Comparison of ENCODE assay signal across 32 mouse cellular contexts in the genomic region with DNA sequence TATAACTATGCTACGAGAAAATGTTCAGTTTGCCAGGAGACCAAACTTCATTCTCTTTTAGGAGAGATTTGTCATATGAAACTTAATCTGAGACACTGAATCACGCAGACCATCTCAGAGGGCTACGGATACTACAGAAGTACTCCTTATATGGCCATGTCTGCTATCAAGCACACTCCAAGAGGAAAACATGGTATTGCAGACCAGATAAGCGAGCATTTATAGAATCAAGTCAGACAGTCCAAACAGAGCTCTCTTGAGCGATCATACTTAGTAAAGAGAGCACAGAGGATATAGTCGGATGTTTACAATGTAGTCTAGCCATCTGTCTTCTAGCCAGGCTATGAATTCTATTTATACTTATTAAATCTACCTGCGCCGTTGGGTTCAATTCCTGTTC. TPM values are rescaled to one million over a fixed set of nuclear protein-coding genes. Genes with fewer than 3 reads are reported as not detected.
DNase-seq lines count a peak whose midpoint lies in the region; ATAC-seq and TF ChIP-seq lines count a peak whose summit lies in the region.
"Had no signal": no experiment of that assay in that cellular context is flagged by ENCODE, and none has a peak within 500 bp of the region (broad histone marks: within the 10 kb centered on the region; RNA-seq: fewer than 3 reads in every experiment).

No protein-coding gene starts in this region.

- H3K4me3 ChIP-seq in heart, embryonic 10.5 days: no peak overlapping the region
- no peak overlapping the region for H3K4me3 ChIP-seq in heart, embryonic 15.5 days
- H3K4me3 ChIP-seq in embryonic fibroblast, embryonic 13.5 days (ENCODE audit: insufficient read depth, low read length): no peak overlapping the region
- H3K4me3 ChIP-seq in heart, postnatal 0 days (ENCODE audit: low read depth, low read length): no peak overlapping the region
- H3K4me3 ChIP-seq: forebrain, embryonic 12.5 days; hindbrain, embryonic 10.5 days; hindbrain, embryonic 15.5 days; intestine, embryonic 15.5 days; limb, embryonic 15.5 days; megakaryocyte, embryonic 14.5 days; midbrain, embryonic 12.5 days; neural tube, embryonic 13.5 days had no signal

- WGBS in heart, embryonic 10.5 days: 36% methylated on average over 8 of the region's 8 CpGs
- WGBS in heart, embryonic 15.5 days: 24% methylated on average over 8 of the region's 8 CpGs
- 11% methylated on average over 8 of the region's 8 CpGs for WGBS in heart, postnatal 0 days

- ATAC-seq in heart, embryonic 15.5 days (replicated peaks; ENCODE audit: insufficient number of reproducible peaks, insufficient read depth, low FRiP score, low read depth): peak; percentile 73; the same call in 1 of the 2 replicates
- ATAC-seq in heart, postnatal 0 days (ENCODE audit: insufficient read depth, low read depth): peak; percentile 66
- ATAC-seq: activated CD4-positive, CD25-positive, alpha-beta regulatory T cell, adult 4 months; forebrain, postnatal 0 days; intestine, embryonic 15.5 days had no signal

- peaks cover 25% of the 10 kb centered on the region for H3K4me1 ChIP-seq in heart, embryonic 10.5 days
- H3K4me1 ChIP-seq in heart, embryonic 15.5 days (replicated peaks): peaks cover 33% of the 10 kb centered on the region
- 0 out of 2 replicates have a peak, but pooled peaks cover 2% of the 10 kb centered on the region for H3K4me1 ChIP-seq in embryonic fibroblast, embryonic 13.5 days (ENCODE audit: control insufficient read depth, insufficient read depth, low read length)
- peaks cover 34% of the 10 kb centered on the region for H3K4me1 ChIP-seq in heart, postnatal 0 days (ENCODE audit: control insufficient read depth, insufficient read depth)
- H3K4me1 ChIP-seq: hindbrain, embryonic 15.5 days had no signal

- no peaks in the 10 kb centered on the region for H3K9me3 ChIP-seq in heart, embryonic 10.5 days
- no peaks in the 10 kb centered on the region for H3K9me3 ChIP-seq in heart, embryonic 15.5 days (replicated peaks)
- no peaks in the 10 kb centered on the region for H3K9me3 ChIP-seq in heart, postnatal 0 days (replicated peaks; ENCODE audit: control insufficient read depth, low read length)
- H3K9me3 ChIP-seq: forebrain, embryonic 12.5 days; hindbrain, embryonic 10.5 days; hindbrain, embryonic 15.5 days; intestine, embryonic 15.5 days; limb, embryonic 15.5 days; midbrain, embryonic 12.5 days; neural tube, embryonic 13.5 days had no signal

- intact Hi-C loops in heart, postnatal 25 days (cut with DNase I): no loop called here

- no peak for DNase-seq in heart, embryonic 10.5 days (ENCODE audit: low spot score)
- no peak for DNase-seq in heart, adult 9 months (ENCODE audit: low spot score in 2 of 2)
- no peak for DNase-seq in heart, postnatal 25 days (ENCODE audit: low spot score)
- peak; percentile 45 for DNase-seq in heart, postnatal 0 days (ENCODE audit: low spot score)
- no peak for DNase-seq in layer of hippocampus, postnatal 36 days
- DNase-seq in urinary bladder, postnatal 4 days (ENCODE audit: low spot score in 2 of 2): no peak
- DNase-seq: adrenal gland, adult 2 months; adrenal gland, postnatal 36 days; B cell, adult 2 months; cerebellum, adult 2 months; cerebellum, postnatal 14 days; forebrain, postnatal 0 days; gastrocnemius, postnatal 36 days; kidney, adult 8-10 months; kidney, postnatal 4 days; left cerebral cortex, postnatal 4 days; lung, adult 2 months; lung, postnatal 4 days; right cerebral cortex, postnatal 4 days had no signal

- TF ChIP-seq EP300 in heart, postnatal 0 days (IDR thresholded peaks at IDR 0.05; ENCODE audit: low read depth): 0 out of 2 replicates have a peak, but pooled peaks have one; percentile 28

- H3K9ac ChIP-seq in heart, embryonic 15.5 days: no peak overlapping the region
- H3K9ac ChIP-seq in heart, postnatal 0 days (replicated peaks; ENCODE audit: low read depth, low read length): no peak overlapping the region
- H3K9ac ChIP-seq: forebrain, embryonic 12.5 days; forebrain, postnatal 0 days; hindbrain, embryonic 15.5 days; intestine, embryonic 15.5 days; limb, embryonic 15.5 days; liver, embryonic 14.5 days; midbrain, embryonic 12.5 days; neural tube, embryonic 13.5 days had no signal

- H3K27ac ChIP-seq in heart, embryonic 10.5 days: peak overlapping the region; percentile 84
- H3K27ac ChIP-seq in heart, embryonic 15.5 days: peak overlapping the region; percentile 76
- 0 out of 2 replicates have a peak overlapping the region, but pooled peaks have one; percentile 45 for H3K27ac ChIP-seq in embryonic fibroblast, embryonic 13.5 days (ENCODE audit: insufficient read depth, low read length)
- H3K27ac ChIP-seq in heart, postnatal 0 days (ENCODE audit: low read depth): peak overlapping the region; percentile 73
- H3K27ac ChIP-seq: forebrain, embryonic 12.5 days; hindbrain, embryonic 10.5 days; hindbrain, embryonic 15.5 days; intestine, embryonic 15.5 days; kidney, postnatal 0 days; limb, embryonic 15.5 days; liver, embryonic 14.5 days; midbrain, embryonic 12.5 days; neural tube, embryonic 13.5 days had no signal

- no peak for TF ChIP-seq CTCF in embryonic fibroblast, embryonic 13.5 days (IDR thresholded peaks at IDR 0.05; ENCODE audit: borderline replicate concordance, insufficient read depth, low read length)
- no peak for TF ChIP-seq CTCF in heart, postnatal 0 days (IDR thresholded peaks at IDR 0.05; ENCODE audit: low read depth)

- no peaks in the 10 kb centered on the region for H3K27me3 ChIP-seq in heart, embryonic 10.5 days (ENCODE audit: insufficient read depth, poor library complexity, severe bottlenecking)
- H3K27me3 ChIP-seq in heart, embryonic 15.5 days: no peaks in the 10 kb centered on the region
- no peaks in the 10 kb centered on the region for H3K27me3 ChIP-seq in heart, postnatal 0 days (ENCODE audit: control insufficient read depth, insufficient read depth, low read length)
- H3K27me3 ChIP-seq: hindbrain, embryonic 15.5 days; intestine, embryonic 15.5 days; limb, embryonic 15.5 days; neural tube, embryonic 13.5 days had no signal

- no peaks in the 10 kb centered on the region for H3K36me3 ChIP-seq in heart, embryonic 10.5 days
- H3K36me3 ChIP-seq in heart, embryonic 15.5 days: no peaks in the 10 kb centered on the region
- H3K36me3 ChIP-seq in heart, postnatal 0 days (replicated peaks; ENCODE audit: control insufficient read depth, insufficient read depth, low read length): no peaks in the 10 kb centered on the region
- H3K36me3 ChIP-seq: forebrain, embryonic 12.5 days; hindbrain, embryonic 10.5 days; hindbrain, embryonic 15.5 days; intestine, embryonic 15.5 days; limb, embryonic 15.5 days; midbrain, embryonic 12.5 days; neural tube, embryonic 13.5 days had no signal

- peak overlapping the region; percentile 23; the same call in 1 of the 2 replicates for H3K4me2 ChIP-seq in heart, embryonic 15.5 days
- H3K4me2 ChIP-seq in heart, postnatal 0 days (ENCODE audit: low read depth, low read length): peak overlapping the region; percentile 42; the same call in 1 of the 2 replicates
- H3K4me2 ChIP-seq: forebrain, embryonic 12.5 days; hindbrain, embryonic 15.5 days; intestine, embryonic 15.5 days; limb, embryonic 15.5 days; midbrain, embryonic 12.5 days; neural tube, embryonic 13.5 days had no signal

- no peak for TF ChIP-seq POLR2A in embryonic fibroblast, embryonic 13.5 days (IDR thresholded peaks at IDR 0.05; ENCODE audit: low read depth, low read length)

RNA-seq across cellular contexts. Expression of a gene that starts 44.7 kb away (rescaled TPM):
- 400 and 430 TPM in 2 replicates for polyA plus RNA-seq in heart, embryonic 10.5 days (2016; fragmentation: Nextera tagmentation; extraction: Ambion mirVana)
- 386 and 434 TPM in 2 replicates for polyA plus RNA-seq in heart, embryonic 15.5 days (2015; fragmentation: Nextera tagmentation; extraction: Ambion mirVana)
- total RNA-seq in heart, postnatal 25 days (2021): 10 to 100 TPM; 54.6 to 60.7 TPM
- polyA plus RNA-seq in embryonic fibroblast, embryonic 13.5 days (2011; ENCODE audit: insufficient read length, low read depth, missing spikeins): 70.6 and 92.6 TPM in 2 replicates
- total RNA-seq in heart, postnatal 0 days (2014; rRNA removed; ENCODE audit: low replicate concordance): 193 and 293 TPM in 2 replicates
- polyA plus RNA-seq in heart, postnatal 0 days (2015; fragmentation: Nextera tagmentation; extraction: Ambion mirVana): 375 and 389 TPM in 2 replicates
- 10 to 100 TPM; 24.7 to 26.1 TPM for total RNA-seq in layer of hippocampus, postnatal 36 days (2021)
